Mouse (Mus musculus) T-cell, adult 2 months (primary cell): ENCODE measurements around the gene Zbtb2.

Source experiments
- DNase-seq: peaks from one replicate; pipeline ENCODE4 v3.0.0; 2022; ENCODE audit warnings: low spot score

The Zbtb2 gene

GRCm38 (mm10) chr10:4384244-4384643, 3.7 kb downstream of the Zbtb2 start:
- DNase-seq = no peak

GRCm38 (mm10) chr10:4380748-4381147, 7.2 kb downstream of the Zbtb2 start:
- no peak for DNase-seq

GRCm38 (mm10) chr10:4376931-4377330, 11.0 kb downstream of the Zbtb2 start:
- DNase-seq = no peak

GRCm38 (mm10) chr10:4376461-4376860, 11.4 kb downstream of the Zbtb2 start:
- DNase-seq = no peak

- DNase-seq = no peak
Observed at GRCm38 (mm10) chr10:4375267-4375666, 12.6 kb downstream of the Zbtb2 start.

GRCm38 (mm10) chr10:4374734-4375133, 13.2 kb downstream of the Zbtb2 start:
- no peak for DNase-seq

GRCm38 (mm10) chr10:4374239-4374638, 13.7 kb downstream of the Zbtb2 start:
- no peak for DNase-seq

- DNase-seq = no peak
Observed at GRCm38 (mm10) chr10:4373558-4373957, 14.3 kb downstream of the Zbtb2 start.

- peak; percentile 46 for DNase-seq
Observed at GRCm38 (mm10) chr10:4372011-4372410, 15.9 kb downstream of the Zbtb2 start.

- DNase-seq = peak; percentile 3
Observed at GRCm38 (mm10) chr10:4370105-4370504, 17.8 kb downstream of the Zbtb2 start.

- DNase-seq = no peak
Observed at GRCm38 (mm10) chr10:4364618-4365017, 23.3 kb downstream of the Zbtb2 start.

GRCm38 (mm10) chr10:4357435-4357834, 30.5 kb downstream of the Zbtb2 start:
- peak; percentile 54 for DNase-seq

- no peak for DNase-seq
Observed at GRCm38 (mm10) chr10:4356640-4357039, 31.3 kb downstream of the Zbtb2 start.

GRCm38 (mm10) chr10:4355882-4356451, 31.9 kb downstream of the Zbtb2 start:
- peak; percentile 52 for DNase-seq

- no peak for DNase-seq
Observed at GRCm38 (mm10) chr10:4354371-4355260, 33.3 kb downstream of the Zbtb2 start.

- no peak for DNase-seq
Observed at GRCm38 (mm10) chr10:4347591-4347990, 40.3 kb downstream of the Zbtb2 start.

GRCm38 (mm10) chr10:4347136-4347492, 40.8 kb downstream of the Zbtb2 start:
- DNase-seq = no peak

- DNase-seq = peak; percentile 77
Observed at GRCm38 (mm10) chr10:4346489-4347135, 41.3 kb downstream of the Zbtb2 start.

- DNase-seq = peak; percentile 29
Observed at GRCm38 (mm10) chr10:4341430-4341829, 46.5 kb downstream of the Zbtb2 start.

- DNase-seq = no peak
Observed at GRCm38 (mm10) chr10:4338863-4339461, 48.9 kb downstream of the Zbtb2 start.

- peak; percentile 50 for DNase-seq
Observed at GRCm38 (mm10) chr10:4334039-4334683, 53.7 kb downstream of the Zbtb2 start.

- DNase-seq = no peak
Observed at GRCm38 (mm10) chr10:4333319-4333718, 54.6 kb downstream of the Zbtb2 start.
